Mouse (Mus musculus) 416B (cell line): ENCODE data around the gene Ppp1r18.

ENCODE experiments used
- DNase-seq: peaks from one replicate; pipeline ENCODE4 v3.0.0; 2011; ENCODE audit warnings: low read depth

The Ppp1r18 gene

DNA sequence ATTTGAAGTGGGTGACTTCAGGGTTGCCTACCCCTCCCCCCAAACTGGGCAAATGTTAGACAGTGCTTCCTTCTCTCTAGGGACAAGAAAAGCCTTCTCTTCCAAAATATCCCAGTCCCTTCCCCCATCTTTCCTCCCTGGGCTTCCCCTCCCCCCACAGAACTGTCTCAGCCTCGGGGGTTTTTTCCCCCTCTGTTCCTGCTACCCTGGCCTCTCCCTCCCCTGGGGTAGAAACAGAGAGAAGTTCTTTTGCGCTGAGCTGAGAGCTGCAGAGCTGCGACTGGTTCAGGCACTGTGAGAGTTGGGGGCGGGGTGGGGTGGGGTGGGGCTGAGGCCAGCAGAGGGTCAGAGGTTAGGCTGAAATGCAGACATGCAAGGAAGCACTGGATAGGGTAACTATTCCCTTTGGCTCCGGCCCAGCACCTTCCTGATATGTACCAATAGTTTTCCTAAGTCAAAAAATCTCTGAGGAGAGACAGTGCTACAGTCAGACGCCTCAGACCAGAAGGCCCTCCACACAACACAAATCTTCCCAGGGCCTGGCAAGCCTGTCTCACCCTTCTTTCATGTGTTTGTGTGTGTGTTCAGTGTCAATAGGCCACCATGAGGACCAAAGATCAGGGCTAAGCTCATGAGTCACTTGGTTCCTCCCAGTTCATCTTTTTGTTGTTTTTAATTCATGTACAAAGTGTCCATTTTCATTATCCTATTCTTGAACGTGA lies 4.1 kb downstream of the Ppp1r18 start:
- DNase-seq: peak; percentile 79

DNA sequence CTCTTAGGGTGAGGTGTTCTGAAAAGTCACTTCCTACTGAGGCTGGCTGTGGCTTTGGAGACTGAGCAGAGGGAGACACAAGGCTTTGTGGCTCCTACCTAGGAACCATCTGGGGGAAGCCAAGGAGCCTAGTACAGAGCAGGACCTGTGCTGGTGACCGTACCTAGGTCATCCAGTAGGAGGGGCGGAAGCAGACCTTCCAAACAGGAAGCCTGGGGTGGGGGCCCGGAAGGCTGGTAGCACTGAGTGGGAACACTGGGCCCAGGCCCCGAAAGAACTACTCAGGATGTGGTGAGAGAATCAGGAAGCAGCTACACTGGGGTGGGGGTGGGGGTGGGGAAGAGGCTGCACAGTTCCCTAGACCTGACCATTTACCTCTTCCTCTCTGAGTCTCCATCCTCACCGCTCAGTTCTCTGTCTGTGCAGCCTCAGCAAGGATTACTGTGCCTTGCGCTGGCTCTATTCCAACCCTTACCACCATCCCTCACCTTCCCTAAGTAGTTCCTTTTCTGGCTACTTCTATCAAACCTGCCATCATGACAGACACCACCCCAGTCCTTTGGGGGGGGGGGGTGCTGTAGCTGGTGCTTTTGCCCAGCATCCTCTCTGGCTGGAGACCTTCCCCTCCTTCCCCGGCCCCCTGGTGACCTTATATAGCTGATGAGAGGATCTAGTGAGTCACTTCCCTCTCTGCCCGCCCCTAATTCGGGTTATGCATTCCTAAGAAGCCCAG lies 4.9 kb downstream of the Ppp1r18 start:
- DNase-seq: peak; percentile 100

DNA sequence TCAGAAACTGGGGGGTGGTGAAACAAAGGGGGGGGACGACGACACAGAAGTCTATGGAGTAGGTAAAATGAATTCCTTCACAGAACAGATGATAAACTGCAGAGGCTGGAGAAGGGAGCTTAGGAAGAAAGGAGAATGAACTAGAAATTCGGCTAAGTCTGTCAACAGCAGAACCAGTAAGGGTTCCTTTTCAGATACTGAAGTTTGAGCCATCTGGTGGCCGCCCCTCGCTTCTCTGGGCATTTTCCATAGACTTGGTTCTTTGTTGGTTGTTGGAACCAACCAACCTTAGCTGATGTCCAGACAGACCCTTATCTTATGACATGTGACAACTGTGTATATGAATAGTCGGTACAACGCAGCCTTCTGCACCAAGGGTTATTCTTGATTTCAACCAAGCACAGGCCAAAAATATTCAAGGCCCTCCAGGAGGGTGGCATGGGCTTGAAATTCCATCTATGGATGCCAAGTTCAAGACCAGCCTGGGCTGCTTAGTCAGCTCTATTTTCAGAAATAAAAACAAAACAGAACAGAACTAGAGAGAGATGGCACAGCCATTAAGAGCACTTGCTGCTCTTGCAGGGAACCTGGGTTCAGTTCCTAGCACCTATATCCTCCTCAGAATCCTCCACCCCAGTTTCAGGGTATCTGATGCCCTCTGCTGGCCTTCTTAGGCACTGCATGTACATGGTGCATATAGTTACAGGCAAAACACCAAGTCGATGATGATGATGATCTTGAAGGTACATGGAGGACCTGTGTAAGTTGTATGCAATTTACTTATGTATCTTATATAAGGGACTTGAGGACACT lies 5.7 kb downstream of the Ppp1r18 start:
- peak; percentile 75 for DNase-seq

DNA sequence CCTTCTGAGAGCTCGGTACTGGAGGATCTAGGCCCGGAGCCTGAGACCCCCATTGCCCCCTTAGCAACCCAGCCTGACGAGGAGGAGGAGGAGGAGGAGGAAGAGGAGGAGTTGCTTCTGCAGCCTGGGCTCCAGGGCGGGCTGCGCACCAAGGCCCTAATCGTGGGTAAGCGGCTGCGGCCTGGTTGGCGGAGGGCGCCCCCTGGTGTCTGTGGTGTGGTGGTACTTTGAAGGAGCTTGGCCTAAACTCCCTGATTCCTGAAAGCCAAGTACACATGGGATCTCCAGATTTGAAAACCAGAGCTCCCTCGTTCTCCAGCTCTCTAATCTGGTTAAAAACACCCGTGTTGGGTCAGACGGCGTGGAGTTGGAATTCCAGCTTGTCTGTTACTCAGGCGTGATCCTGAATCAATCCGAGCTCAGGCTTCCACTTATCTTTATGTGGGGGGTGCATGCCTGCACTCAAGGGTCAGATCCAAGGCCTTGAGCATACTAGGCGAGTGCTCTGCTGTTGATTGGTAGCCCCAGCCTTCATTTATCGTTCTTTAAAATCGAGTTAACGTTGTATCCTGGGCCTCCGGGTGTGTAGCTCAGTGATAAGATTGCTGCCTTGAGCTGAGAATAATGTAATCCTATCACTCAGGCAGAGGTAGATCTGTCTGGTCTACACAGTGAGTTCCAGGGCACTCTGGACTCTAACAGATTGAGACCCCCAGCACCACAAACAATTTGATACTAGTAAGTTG lies 8.6 kb downstream of the Ppp1r18 start:
- DNase-seq: peak; percentile 84

DNA sequence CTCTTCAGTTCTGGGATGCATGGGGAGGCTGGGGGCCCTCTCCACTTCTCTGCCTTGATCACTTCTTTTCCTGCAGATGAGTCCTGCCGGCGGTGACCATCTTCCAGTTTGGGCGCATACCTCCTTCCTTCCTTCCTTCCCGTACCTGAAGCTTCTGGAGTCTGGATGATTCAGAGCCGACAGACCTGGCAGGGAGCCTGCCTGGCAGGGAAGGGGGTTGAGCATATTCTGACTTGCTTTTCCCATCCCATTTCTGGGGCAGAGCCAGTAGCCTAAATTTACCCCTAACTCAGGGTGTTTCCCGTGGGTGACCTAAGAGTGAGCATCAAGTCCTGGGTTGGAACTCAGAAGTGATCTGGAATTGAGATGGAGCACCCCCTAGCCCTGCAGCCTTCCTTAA lies 9.3 kb downstream of the Ppp1r18 start:
- DNase-seq: no peak

DNA sequence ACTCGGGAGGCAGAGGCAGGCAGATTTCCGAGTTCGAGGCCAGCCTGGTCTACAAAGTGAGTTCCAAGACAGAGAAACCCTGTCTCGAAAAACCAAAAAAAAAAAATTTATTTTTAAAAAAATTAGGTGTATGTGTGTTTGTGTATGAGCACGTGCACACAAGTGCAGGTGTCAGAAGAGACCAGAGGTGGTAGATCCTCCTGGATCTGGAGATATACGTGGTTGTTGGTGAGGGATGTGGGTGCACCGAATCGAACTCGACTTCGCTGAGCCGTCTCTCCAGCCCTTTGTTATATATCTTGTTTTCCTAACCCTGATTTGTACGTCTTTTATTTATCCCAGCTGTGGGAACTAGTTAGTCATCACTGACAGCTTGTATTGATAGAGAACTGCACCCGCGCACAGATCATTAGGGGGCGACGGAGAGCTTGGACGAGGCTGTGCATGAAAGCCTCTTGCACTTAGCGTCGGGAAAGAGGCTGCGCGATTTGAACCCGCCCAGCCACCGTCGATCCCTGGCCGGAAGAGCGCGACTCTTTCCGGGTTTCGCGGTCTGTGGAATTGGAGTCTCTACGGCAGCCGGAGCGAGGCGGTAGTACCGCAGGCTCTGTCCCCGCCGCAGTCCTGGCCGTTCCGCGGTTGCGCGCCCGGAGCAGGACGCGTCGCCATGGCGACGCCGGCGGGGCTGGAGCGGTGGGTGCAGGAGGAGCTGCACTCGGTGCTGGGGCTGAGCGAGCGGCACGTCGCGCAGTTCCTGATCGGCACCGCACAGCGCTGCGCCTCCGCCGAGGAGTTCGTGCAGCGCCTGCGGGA lies 14.1 kb downstream of the Ppp1r18 start, which contains the start of gene Dhx16:
Dhx16 (plus strand) TSS at position 575 of the 813 bp plus-strand sequence.
- peak; percentile 98 for DNase-seq

DNA sequence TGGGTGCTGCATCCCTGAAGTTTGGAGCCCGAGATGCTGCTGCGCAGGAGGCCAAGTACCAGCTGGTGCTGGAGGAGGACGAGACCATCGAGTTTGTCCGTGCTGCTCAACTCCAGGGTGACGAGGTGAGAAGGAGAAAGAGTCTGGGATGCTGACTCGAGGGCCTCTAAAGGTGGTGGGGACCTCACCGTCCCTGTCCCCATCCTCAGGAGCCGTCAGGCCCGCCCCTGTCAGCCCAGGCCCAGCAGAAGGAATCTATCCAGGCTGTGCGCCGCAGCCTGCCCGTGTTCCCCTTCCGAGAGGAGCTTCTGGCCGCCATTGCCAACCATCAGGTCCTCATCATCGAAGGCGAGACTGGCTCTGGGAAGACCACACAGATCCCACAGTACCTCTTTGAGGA lies 17.5 kb downstream of the Ppp1r18 start:
- DNase-seq: no peak

DNA sequence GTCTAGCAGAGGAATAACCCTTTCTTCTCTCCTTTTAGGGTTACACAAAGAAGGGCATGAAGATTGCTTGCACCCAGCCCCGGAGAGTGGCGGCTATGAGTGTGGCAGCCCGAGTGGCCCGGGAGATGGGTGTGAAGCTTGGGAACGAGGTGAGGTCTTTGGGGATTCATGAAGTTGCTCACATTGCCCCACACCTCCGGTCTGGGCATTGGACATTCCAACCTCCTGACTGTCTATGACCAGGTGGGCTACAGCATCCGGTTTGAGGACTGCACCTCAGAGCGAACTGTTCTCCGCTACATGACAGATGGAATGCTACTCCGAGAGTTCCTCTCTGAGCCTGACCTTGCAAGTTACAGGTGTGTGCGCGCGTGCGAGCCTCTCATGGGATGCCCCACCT lies 18.4 kb downstream of the Ppp1r18 start:
- DNase-seq: no peak

DNA sequence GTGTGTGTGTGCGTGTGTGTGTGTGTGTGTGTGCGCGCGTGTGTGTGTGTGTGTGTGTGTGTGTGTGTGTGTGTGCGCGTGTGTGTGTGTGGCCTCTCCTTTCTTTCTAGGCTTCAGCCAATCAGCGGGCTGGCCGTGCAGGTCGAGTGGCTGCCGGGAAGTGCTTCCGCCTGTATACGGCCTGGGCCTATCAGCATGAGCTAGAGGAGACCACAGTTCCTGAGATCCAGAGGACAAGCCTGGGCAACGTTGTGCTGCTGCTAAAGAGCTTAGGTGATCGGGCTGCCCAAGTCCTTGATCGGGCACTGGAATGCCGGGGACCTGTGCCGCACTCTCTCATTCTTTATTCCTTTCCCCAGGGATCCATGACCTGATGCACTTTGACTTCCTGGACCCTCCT lies 22.3 kb downstream of the Ppp1r18 start:
- DNase-seq: no peak

DNA sequence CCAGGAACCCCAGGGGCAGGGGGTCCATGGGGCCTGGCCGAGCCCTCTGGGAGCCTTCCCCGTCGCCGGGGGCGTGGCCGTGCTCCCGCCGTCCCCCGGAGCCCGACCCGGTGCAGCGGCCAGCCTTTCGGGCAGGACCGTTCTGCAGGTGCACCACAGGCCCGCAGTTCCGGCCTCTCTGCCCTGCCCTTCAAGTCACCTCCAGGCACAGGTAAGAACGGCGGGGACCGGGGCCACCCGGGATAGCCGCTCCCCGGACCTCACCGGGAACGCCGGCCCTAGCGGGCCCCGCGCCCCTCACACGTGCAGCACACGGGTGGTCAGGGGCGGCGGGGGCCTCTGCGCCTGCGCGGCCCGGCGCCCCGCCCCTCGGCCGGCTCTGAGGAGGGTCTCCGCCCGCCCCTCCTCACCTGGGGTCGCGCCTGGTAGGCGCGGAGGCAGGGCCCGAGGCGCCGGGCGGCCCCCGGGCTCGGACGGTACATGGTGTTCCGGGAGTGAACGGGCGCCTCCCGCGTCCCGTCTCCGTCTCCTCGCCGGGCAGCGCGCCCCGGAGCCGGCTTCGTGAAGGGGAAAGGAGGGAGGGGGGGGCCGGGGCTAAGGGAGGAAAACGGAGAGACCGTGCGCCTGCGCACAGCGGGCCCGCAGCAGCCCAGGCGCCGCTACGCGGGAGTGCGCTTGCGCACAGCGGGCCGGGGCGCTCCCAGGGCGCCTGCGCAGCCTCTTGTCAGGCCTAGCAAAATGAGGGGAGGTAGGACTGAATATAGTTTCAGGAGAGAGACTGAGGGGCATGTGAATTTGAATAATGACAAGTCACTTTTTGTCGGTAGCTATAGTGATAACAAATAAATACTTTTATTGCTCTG lies 31.6 kb downstream of the Ppp1r18 start, which contains the start of gene 2310061I04Rik:
2310061I04Rik (minus strand) TSS at position 651 of the 863 bp plus-strand sequence.
- DNase-seq: peak; percentile 91

DNA sequence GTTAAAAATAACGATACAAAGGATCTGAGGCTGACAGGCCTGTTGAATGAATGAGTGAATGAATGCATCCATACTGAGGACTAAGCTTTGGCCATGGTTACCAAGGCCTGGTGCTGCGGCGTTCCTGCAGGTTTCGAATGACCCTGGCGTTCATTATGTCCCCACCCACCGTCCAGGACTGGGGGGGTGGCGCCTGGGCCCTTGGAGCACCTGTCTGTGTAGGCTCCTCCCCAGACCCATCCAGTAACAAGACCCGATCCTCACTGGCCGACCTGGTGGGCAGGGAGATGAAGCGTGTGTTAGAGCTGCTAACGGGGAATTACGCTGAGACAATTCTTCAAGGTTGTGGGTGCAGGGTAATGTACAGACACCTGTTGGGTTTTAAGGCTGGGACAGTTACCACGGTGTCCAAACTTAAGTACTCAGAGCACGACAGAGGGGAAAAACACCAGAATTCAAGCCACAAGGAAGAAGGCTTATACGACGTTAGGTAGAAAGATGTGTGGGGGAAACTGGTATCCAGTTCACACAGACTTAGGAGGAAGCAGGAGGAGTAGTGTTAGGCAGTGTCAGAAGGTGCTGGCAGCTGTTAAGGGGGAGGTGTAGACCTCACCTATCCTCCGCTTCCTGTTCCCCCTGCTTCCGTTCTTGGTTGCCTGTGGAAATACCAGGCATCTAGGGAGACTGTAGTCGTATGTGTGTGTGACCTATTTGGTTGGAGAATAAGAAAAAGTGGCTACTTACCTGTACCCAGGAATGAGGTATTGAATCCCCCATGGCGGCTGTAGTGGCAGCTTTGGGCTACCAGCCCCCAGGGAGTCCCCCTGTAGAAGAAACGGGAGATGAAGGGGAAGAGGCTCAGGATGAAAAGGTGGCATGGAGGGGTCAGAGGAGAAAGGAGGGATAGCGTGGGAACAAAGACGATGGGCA lies 32.5 kb downstream of the Ppp1r18 start:
- DNase-seq: no peak

DNA sequence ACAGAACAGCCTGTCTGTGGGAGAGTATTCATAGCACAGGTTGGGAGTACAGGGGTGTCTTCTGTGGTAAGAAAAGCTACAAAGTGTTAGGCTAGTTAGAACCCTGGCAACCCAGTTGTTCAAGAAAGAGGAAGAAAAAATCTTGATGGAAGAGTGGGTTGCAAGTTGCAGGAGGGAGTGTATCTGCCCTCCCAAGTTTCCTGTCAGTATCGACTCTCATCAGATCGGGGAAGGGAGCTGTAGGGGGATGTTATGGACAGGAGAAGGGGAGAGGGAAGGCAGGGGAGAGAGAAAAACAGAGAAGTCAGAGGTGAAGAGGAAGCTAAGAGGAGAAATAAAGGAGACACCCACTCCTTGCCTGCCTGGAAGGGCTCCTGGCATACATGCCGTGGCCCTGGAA lies 35.2 kb downstream of the Ppp1r18 start:
- DNase-seq: no peak

DNA sequence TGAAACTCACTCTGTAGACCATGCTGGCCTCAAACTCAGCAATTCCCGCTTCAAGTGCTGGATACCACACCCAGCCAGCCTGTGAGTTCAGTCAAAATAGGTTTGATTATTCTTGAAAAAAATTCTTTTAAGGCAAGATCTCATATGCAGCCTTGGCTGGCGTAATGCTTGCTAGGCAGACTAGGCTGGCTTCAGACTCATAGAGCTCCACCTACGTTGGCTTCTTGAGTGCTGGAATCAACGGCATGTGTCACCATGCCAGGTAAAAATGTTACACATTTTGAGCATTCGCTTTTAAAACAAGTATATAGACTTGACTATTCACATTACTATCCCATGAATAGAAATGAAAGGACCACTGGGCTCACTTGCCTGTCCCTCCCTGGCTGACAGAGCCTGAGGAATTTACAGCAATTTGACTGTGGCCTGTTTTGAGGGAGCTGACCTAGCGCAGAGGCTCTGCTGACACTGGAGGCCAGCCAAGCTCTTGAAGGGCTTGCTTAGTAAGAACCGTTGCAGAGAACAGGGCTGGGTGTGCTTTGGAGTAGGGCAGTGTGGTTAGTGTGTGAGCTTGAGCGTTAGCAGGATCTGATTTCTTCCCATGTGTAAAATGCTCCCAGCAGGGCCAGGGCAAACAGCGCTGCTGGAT lies 38.1 kb downstream of the Ppp1r18 start:
- peak; percentile 65 for DNase-seq

DNA sequence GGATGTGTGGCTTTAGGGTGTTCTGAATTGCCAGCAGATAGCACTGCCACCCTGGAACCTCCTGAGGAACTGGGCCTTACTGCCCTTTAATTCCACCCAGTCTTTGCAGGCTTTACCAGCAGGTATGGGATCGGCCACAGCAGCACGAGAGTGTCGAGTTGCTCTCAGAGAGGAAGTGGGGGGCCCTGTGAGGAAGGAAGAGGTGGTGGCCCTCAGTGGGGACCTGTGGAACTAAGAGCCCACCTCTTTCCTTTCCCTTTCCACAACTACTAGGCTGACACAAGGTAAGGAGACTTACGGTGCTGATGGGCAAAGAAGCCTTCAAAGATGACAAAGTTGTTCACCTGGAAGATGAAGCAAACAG lies 38.6 kb downstream of the Ppp1r18 start:
- DNase-seq: no peak

DNA sequence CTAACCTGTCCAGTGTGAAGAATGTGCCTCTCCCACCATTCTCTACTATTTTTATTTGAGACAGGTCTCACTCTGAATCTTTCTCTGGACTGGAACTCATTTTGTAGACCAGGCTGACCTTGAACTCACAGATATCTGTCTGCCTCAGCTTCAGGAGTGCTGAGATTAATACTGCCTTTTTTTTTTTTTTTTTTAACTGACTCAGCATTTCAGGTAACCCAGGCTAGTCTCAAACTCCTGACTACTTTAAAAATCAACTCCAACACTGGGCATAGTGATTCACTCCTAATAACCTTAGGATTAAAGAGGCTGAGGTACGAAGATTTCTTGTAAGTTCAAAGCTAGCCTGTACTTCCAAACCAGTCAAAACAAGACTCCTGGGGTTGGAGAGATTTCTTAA lies 40.2 kb downstream of the Ppp1r18 start:
- no peak for DNase-seq

DNA sequence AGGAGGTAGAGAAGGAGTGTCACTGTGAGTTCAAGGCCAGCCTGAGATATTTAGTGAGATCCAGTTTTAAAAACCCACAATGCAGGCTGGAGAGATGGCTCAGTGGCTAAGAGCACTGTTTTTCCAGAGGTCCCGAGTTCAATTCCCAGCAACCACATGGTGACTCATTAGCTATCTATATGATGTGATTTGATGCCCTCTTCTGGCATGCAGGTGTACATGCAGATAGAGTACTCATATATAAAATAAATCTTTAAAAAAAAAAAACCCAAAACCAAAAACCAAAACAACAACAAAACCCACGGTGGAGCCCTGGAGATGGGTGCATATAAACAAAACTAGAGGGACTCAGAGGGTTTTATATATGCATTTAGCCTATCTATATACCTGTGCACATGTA lies 42.2 kb downstream of the Ppp1r18 start:
- DNase-seq: peak; percentile 67

DNA sequence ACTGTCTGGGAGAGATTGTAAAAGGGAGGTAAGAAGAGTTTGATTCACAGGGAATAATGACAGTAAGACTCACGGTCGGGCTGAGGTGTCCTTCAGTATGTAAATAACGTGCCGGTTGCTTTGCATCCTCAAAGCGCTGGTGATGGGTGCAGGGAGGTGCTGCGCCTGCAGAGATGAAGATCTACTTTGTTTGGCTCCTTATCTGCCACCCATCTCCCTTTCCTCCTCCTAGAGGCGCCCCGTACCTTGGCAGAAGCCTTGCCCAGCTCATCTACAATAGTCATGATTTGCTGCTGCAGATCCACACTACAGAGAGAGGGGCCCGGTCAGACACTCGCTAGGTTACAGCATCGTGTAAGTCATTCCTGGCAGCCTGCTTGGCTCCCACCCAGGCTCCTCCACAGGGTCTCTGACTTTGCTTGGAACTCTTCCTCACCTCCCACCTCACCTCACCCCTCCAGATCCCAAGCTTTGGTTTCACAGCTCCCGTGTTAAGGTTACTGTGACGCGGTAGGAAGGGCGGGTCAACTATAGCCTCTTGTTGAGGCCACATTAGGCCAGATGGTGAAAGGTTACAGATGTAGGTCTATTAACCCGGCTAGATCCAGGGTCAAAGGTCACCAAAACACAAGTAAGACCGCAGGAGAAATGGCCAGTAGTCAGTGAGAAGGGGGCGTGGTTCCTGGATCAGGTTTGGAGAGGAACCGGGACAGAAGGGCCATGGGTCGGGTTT lies 44.0 kb downstream of the Ppp1r18 start:
- DNase-seq: no peak

DNA sequence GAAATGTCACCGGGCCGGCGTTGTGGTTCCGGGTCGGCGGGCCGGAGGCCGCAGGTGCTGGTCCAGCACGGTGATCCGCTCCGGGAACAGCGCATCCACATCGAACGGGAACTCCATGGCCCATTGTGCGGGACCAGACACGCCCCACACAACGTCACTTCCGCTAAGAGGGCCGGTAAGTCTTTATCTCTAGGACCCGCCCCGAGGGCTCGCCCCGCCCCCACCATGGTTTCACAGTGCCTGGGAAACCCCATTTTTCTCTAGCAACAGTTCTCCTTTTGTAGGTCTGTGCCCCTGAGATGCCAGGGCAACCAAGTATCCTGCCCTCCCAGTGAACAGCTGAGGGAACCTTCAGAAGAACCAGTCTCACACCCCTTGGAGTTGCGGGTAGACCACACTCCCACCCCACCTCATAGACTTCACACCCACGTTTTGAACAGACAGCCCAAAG lies 44.6 kb downstream of the Ppp1r18 start, which contains the start of gene Atat1:
Atat1 (minus strand) TSS at position 157 of the 451 bp plus-strand sequence.
- peak; percentile 95 for DNase-seq
